In genomic region chr2:131140533-131140905, GRCm38 (mm10) we compare ENCODE assay signal across 22 mouse cellular contexts. TPM values are rescaled to one million over a fixed set of nuclear protein-coding genes. Genes with fewer than 3 reads are reported as not detected.
A peak's percentile ranks its signal among the peaks of the same experiment; 100 is the strongest.
DNase-seq lines count a peak whose midpoint lies in the region; ATAC-seq and TF ChIP-seq lines count a peak whose summit lies in the region.
"Had no signal": no experiment of that assay in that cellular context is flagged by ENCODE, and none has a peak within 500 bp of the region (broad histone marks: within the 10 kb centered on the region; RNA-seq: fewer than 3 reads in every experiment).

No protein-coding gene starts in this region.

- H3K4me1 ChIP-seq in heart, embryonic 15.5 days (replicated peaks) = peaks cover 41% of the 10 kb centered on the region
- H3K4me1 ChIP-seq in embryonic facial prominence, embryonic 10.5 days = peaks cover 36% of the 10 kb centered on the region
- H3K4me1 ChIP-seq in liver, embryonic 13.5 days (replicated peaks) = peaks cover 74% of the 10 kb centered on the region
- H3K4me1 ChIP-seq: midbrain, embryonic 15.5 days had no signal

- ATAC-seq in heart, embryonic 15.5 days (replicated peaks; ENCODE audit: insufficient number of reproducible peaks, insufficient read depth, low FRiP score, low read depth) = no peak
- ATAC-seq in liver, embryonic 13.5 days (ENCODE audit: low read depth) = no peak
- ATAC-seq: hindbrain, postnatal 0 days; midbrain, embryonic 15.5 days; Patski had no signal

- WGBS in heart, embryonic 15.5 days = 34% methylated on average over 5 of the region's 5 CpGs
- WGBS in embryonic facial prominence, embryonic 10.5 days = 72% methylated on average over 5 of the region's 5 CpGs
- 71% methylated on average over 5 of the region's 5 CpGs for WGBS in liver, embryonic 13.5 days (ENCODE audit: insufficient replicate concordance)

- H3K36me3 ChIP-seq in heart, embryonic 15.5 days = peaks cover 16% of the 10 kb centered on the region
- peaks cover 93% of the 10 kb centered on the region for H3K36me3 ChIP-seq in embryonic facial prominence, embryonic 10.5 days (replicated peaks)
- peaks cover 43% of the 10 kb centered on the region for H3K36me3 ChIP-seq in liver, embryonic 13.5 days

- no peaks in the 10 kb centered on the region for H3K9me3 ChIP-seq in heart, embryonic 15.5 days (replicated peaks)
- H3K9me3 ChIP-seq in embryonic facial prominence, embryonic 10.5 days = no peaks in the 10 kb centered on the region
- no peaks in the 10 kb centered on the region for H3K9me3 ChIP-seq in liver, embryonic 13.5 days (replicated peaks)
- H3K9me3 ChIP-seq: embryonic facial prominence, embryonic 13.5 days; forebrain, embryonic 12.5 days; midbrain, embryonic 15.5 days had no signal

- no peaks in the 10 kb centered on the region for H3K27me3 ChIP-seq in heart, embryonic 15.5 days
- no peaks in the 10 kb centered on the region for H3K27me3 ChIP-seq in embryonic facial prominence, embryonic 10.5 days (replicated peaks; ENCODE audit: low read depth, poor library complexity, severe bottlenecking)
- no peaks in the 10 kb centered on the region for H3K27me3 ChIP-seq in liver, embryonic 13.5 days
- H3K27me3 ChIP-seq: CH12.LX; embryonic facial prominence, embryonic 13.5 days; forebrain, embryonic 12.5 days; midbrain, embryonic 15.5 days; Patski had no signal

- no peak overlapping the region for H3K9ac ChIP-seq in heart, embryonic 15.5 days
- H3K9ac ChIP-seq in liver, embryonic 13.5 days = peak overlapping the region; percentile 1; the same call in 1 of the 2 replicates
- H3K9ac ChIP-seq: embryonic facial prominence, embryonic 13.5 days; forebrain, embryonic 12.5 days; midbrain, embryonic 15.5 days had no signal

- TF ChIP-seq CTCF in left cerebral cortex, adult 2 months (IDR thresholded peaks at IDR 0.05) = no peak

- intact Hi-C loops in left cerebral cortex, adult 2 months (cut with DNase I) = no loop called here

- no peak overlapping the region for H3K4me3 ChIP-seq in heart, embryonic 15.5 days
- H3K4me3 ChIP-seq in left cerebral cortex, adult 2 months = no peak overlapping the region
- H3K4me3 ChIP-seq in embryonic facial prominence, embryonic 10.5 days = no peak overlapping the region
- H3K4me3 ChIP-seq in liver, embryonic 13.5 days (replicated peaks) = no peak overlapping the region
- H3K4me3 ChIP-seq: embryonic facial prominence, embryonic 13.5 days; forebrain, embryonic 12.5 days; midbrain, embryonic 15.5 days had no signal

- no peak overlapping the region for H3K4me2 ChIP-seq in heart, embryonic 15.5 days
- no peak overlapping the region for H3K4me2 ChIP-seq in liver, embryonic 13.5 days
- H3K4me2 ChIP-seq: embryonic facial prominence, embryonic 13.5 days; forebrain, embryonic 12.5 days; midbrain, embryonic 15.5 days had no signal

- peak overlapping the region; percentile 80 for H3K27ac ChIP-seq in heart, embryonic 15.5 days
- H3K27ac ChIP-seq in left cerebral cortex, adult 2 months = 0 out of 2 replicates have a peak overlapping the region, but pooled peaks have one; percentile 28
- H3K27ac ChIP-seq in embryonic facial prominence, embryonic 10.5 days (replicated peaks) = 0 out of 2 replicates have a peak overlapping the region, but pooled peaks have one; percentile 55
- 0 out of 2 replicates have a peak overlapping the region, but pooled peaks have one; percentile 76 for H3K27ac ChIP-seq in liver, embryonic 13.5 days
- H3K27ac ChIP-seq: embryonic facial prominence, embryonic 13.5 days; forebrain, embryonic 12.5 days; hindbrain, postnatal 0 days; midbrain, embryonic 15.5 days had no signal

- no peak for DNase-seq in heart, adult 9 months (ENCODE audit: low spot score in 2 of 2)
- no peak for DNase-seq in left cerebral cortex, adult 2 months (ENCODE audit: extremely low spot score in 1 of 2, low spot score in 2 of 2)
- no peak for DNase-seq in left cerebral cortex, adult 9 months (ENCODE audit: low spot score in 2 of 2)
- no peak for DNase-seq in embryonic facial prominence, embryonic 10.5 days (ENCODE audit: low spot score)
- no peak for DNase-seq in liver, embryonic 13.5 days
- DNase-seq in adrenal gland, postnatal 36 days = no peak
- no peak for DNase-seq in retina, embryonic 14.5 days (ENCODE audit: low spot score)
- DNase-seq: cerebellum, postnatal 10 days; gastrocnemius, postnatal 10 days had no signal

RNA-seq across cellular contexts. Expression of gene Gm11037, which starts 7.2 kb away (rescaled TPM):
- polyA plus RNA-seq in heart, embryonic 15.5 days (2015; fragmentation: Nextera tagmentation; extraction: Ambion mirVana) = not detected in 2 replicates
- total RNA-seq in left cerebral cortex, adult 2 months (2021) = not detected
- polyA plus RNA-seq in embryonic facial prominence, embryonic 10.5 days (2016; fragmentation: Nextera tagmentation; extraction: Ambion mirVana) = not detected in 2 replicates
- polyA plus RNA-seq in liver, embryonic 13.5 days (2015; fragmentation: Nextera tagmentation; extraction: Ambion mirVana) = not detected in 2 replicates
- not detected for total RNA-seq in adrenal gland, postnatal 36 days (2021)
- total RNA-seq: adrenal gland, adult 18-20 months; CH12.LX; gastrocnemius, postnatal 10 days; hindbrain, postnatal 0 days; layer of hippocampus, adult 18-20 months; left cerebral cortex, postnatal 36 days had no signal
- polyA plus RNA-seq: embryonic facial prominence, embryonic 13.5 days; forebrain, embryonic 12.5 days; hindbrain, postnatal 0 days; midbrain, embryonic 15.5 days; neural tube, embryonic 11.5 days; Patski; spleen, adult 2 months; thymus, postnatal 0 days had no signal

RNA-seq across cellular contexts. Expression of gene Hspa12b, which starts 13.4 kb away (rescaled TPM):
- 10.0 and 11.4 TPM in 2 replicates for polyA plus RNA-seq in heart, embryonic 15.5 days (2015; fragmentation: Nextera tagmentation; extraction: Ambion mirVana)
- total RNA-seq in left cerebral cortex, adult 2 months (2021) = 10 to 100 TPM; 10.1 to 12.8 TPM
- polyA plus RNA-seq in embryonic facial prominence, embryonic 10.5 days (2016; fragmentation: Nextera tagmentation; extraction: Ambion mirVana) = 9.7 and 14.1 TPM in 2 replicates
- polyA plus RNA-seq in liver, embryonic 13.5 days (2015; fragmentation: Nextera tagmentation; extraction: Ambion mirVana) = 2.1 and 2.2 TPM in 2 replicates
- total RNA-seq in adrenal gland, postnatal 36 days (2021) = 10 to 100 TPM in 1 of 2 experiments, 1 to 10 TPM in 1; 7.7 to 12.3 TPM

RNA-seq across cellular contexts. Expression of gene 1700037H04Rik, which starts 19.4 kb away (rescaled TPM):
- 59.5 and 71.3 TPM in 2 replicates for polyA plus RNA-seq in heart, embryonic 15.5 days (2015; fragmentation: Nextera tagmentation; extraction: Ambion mirVana)
- total RNA-seq in left cerebral cortex, adult 2 months (2021) = 10 to 100 TPM; 63.7 to 76.7 TPM
- 115 and 119 TPM in 2 replicates for polyA plus RNA-seq in embryonic facial prominence, embryonic 10.5 days (2016; fragmentation: Nextera tagmentation; extraction: Ambion mirVana)
- polyA plus RNA-seq in liver, embryonic 13.5 days (2015; fragmentation: Nextera tagmentation; extraction: Ambion mirVana) = 124 and 129 TPM in 2 replicates
- 100 to 1,000 TPM in 1 of 2 experiments, 10 to 100 TPM in 1; 83.7 to 125 TPM for total RNA-seq in adrenal gland, postnatal 36 days (2021)

RNA-seq across cellular contexts. Expression of gene Cenpb, which starts 39.3 kb away (rescaled TPM):
- 7.5 and 10.7 TPM in 2 replicates for polyA plus RNA-seq in heart, embryonic 15.5 days (2015; fragmentation: Nextera tagmentation; extraction: Ambion mirVana)
- total RNA-seq in left cerebral cortex, adult 2 months (2021) = 10 to 100 TPM; 65.3 to 69.8 TPM
- polyA plus RNA-seq in embryonic facial prominence, embryonic 10.5 days (2016; fragmentation: Nextera tagmentation; extraction: Ambion mirVana) = 7.4 and 7.6 TPM in 2 replicates
- 3.5 and 4.5 TPM in 2 replicates for polyA plus RNA-seq in liver, embryonic 13.5 days (2015; fragmentation: Nextera tagmentation; extraction: Ambion mirVana)
- total RNA-seq in adrenal gland, postnatal 36 days (2021) = 10 to 100 TPM; 60.0 to 68.2 TPM

RNA-seq across cellular contexts. Expression of gene Cdc25b, which starts 46.2 kb away (rescaled TPM):
- polyA plus RNA-seq in heart, embryonic 15.5 days (2015; fragmentation: Nextera tagmentation; extraction: Ambion mirVana) = 49.9 and 61.4 TPM in 2 replicates
- 10 to 100 TPM; 19.8 to 22.2 TPM for total RNA-seq in left cerebral cortex, adult 2 months (2021)
- polyA plus RNA-seq in embryonic facial prominence, embryonic 10.5 days (2016; fragmentation: Nextera tagmentation; extraction: Ambion mirVana) = 50.0 and 52.6 TPM in 2 replicates
- 171 and 201 TPM in 2 replicates for polyA plus RNA-seq in liver, embryonic 13.5 days (2015; fragmentation: Nextera tagmentation; extraction: Ambion mirVana)
- 1 to 10 TPM; 5.5 to 5.7 TPM for total RNA-seq in adrenal gland, postnatal 36 days (2021)

Comparison
In these comparisons a context has a peak if more than half of its experiments do, and no peak if none do; other contexts are left out.
1. H3K27ac ChIP-seq: peak in every context shown above with its lines; median percentile 80 in heart, embryonic 15.5 days; 76 in liver, embryonic 13.5 days; 55 in embryonic facial prominence, embryonic 10.5 days; 28 in left cerebral cortex, adult 2 months.